Mouse (Mus musculus) MEL (cell line): Measurements from ENCODE around the gene Gm8764.
"Not testable (repeated sequence)": the region's sequence is repeated elsewhere in the genome, so short reads cannot be mapped to it uniquely, and the experiment has no call there.

Source experiments
- CTCF ChIP-seq, 3 experiments: IDR thresholded peaks in 2 of 3; conservative IDR thresholded peaks in 1 of 3; 2 replicates each; pipeline ENCODE4 v1.5.1; 2011 to 2012; ENCODE audit warnings: low read length in 3 of 3, low read depth in 2 of 3, mild to moderate bottlenecking in 2 of 3, improper control_type of control experiment in 1 of 3, inconsistent platforms in 1 of 3, mixed read lengths in 1 of 3, moderate library complexity in 1 of 3; ENCODE audit not compliant: control insufficient read depth in 1 of 3, insufficient read depth in 1 of 3, poor library complexity in 1 of 3, severe bottlenecking in 1 of 3
- E2F4 ChIP-seq: IDR thresholded peaks from 2 replicates; pipeline ENCODE4 v1.6.1; 2011; ENCODE audit warnings: low read depth, low read length, improper control_type of control experiment, borderline replicate concordance
- EP300 ChIP-seq, 2 experiments: IDR thresholded peaks; 2 replicates each; pipeline ENCODE4 v1.6.1; 2011; ENCODE audit warnings: improper control_type of control experiment in 2 of 2, low read length in 2 of 2, low read depth in 1 of 2, mild to moderate bottlenecking in 1 of 2
- POLR2A ChIP-seq, 2 experiments: IDR thresholded peaks; 2 replicates each; pipeline ENCODE4 v1.6.1; 2011 to 2012; ENCODE audit warnings: low read length in 2 of 2, mild to moderate bottlenecking in 2 of 2, control low read depth in 1 of 2, improper control_type of control experiment in 1 of 2, low read depth in 1 of 2, moderate library complexity in 1 of 2; ENCODE audit not compliant: control insufficient read depth in 1 of 2, insufficient read depth in 1 of 2, poor library complexity in 1 of 2
- RCOR1 ChIP-seq: IDR thresholded peaks from 2 replicates; pipeline ENCODE4 v1.6.1; 2012; ENCODE audit warnings: low read depth, mild to moderate bottlenecking, inconsistent platforms, low read length, improper control_type of control experiment
- TCF12 ChIP-seq: IDR thresholded peaks from 2 replicates; pipeline ENCODE4 v1.6.1; 2014; ENCODE audit warnings: low read depth, mild to moderate bottlenecking, inconsistent platforms, low read length, improper control_type of control experiment, moderate library complexity
- UBTF ChIP-seq: IDR thresholded peaks from 2 replicates; pipeline ENCODE4 v1.6.1; 2012; ENCODE audit warnings: low read depth, mild to moderate bottlenecking, inconsistent platforms, low read length, improper control_type of control experiment, moderate library complexity, borderline replicate concordance; ENCODE audit not compliant: insufficient read depth

DNA sequence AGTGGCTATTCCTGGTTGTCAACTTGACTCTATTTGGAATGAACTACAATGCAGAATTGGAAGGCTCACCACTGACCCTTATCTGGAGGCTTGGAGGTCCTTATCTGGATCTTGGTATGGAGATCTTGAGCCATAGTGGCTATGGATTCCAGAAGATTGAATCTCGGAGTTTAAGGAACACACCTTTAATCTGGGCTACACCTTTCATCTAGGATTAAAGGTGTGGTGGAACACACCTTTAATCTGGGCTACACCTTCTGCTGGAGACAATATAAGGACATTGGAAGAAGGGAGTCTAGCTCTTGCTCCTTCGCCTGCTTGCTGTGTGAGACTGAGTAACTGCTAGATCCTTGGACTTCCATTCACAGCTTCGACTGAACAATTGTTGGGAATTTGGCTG lies 8.4 kb downstream of the Gm8764 start, which contains the start of gene Gm21304:
- TF ChIP-seq POLR2A (IDR thresholded peaks at IDR 0.05; ENCODE audit: control insufficient read depth in 1 of 2, insufficient read depth in 1 of 2, low read depth in 1 of 2, low read length in 2 of 2, poor library complexity in 1 of 2); EP300 (IDR thresholded peaks at IDR 0.05; ENCODE audit: low read depth in 1 of 2, low read length in 2 of 2); CTCF (IDR thresholded peaks at IDR 0.05 in 2 of 3, conservative IDR thresholded peaks at IDR 0.05 in 1 of 3; ENCODE audit: control insufficient read depth in 1 of 3, insufficient read depth in 1 of 3, low read depth in 2 of 3, low read length in 3 of 3, poor library complexity in 1 of 3, severe bottlenecking in 1 of 3); UBTF; TCF12; E2F4; RCOR1: not testable (repeated sequence)
